Mouse (Mus musculus) stomach, embryonic 14.5 days (tissue): Measurements from ENCODE around the gene Magi1. TPM values are rescaled to one million over a fixed set of nuclear protein-coding genes. Genes with fewer than 3 reads are reported as not detected.

ENCODE experiments used
- ATAC-seq: fragments of 200-750 bp; cut with Nextera tagmentation; 2 replicates; pipeline ENCODE4 v1.8.0; 2017; ENCODE audit warnings: low read depth, moderate TSS enrichment; ENCODE audit not compliant: insufficient number of reproducible peaks, insufficient read depth, low FRiP score
- H3K27ac ChIP-seq: fragments of 300-500 bp; sonication (generic); 2 replicates; pipeline ENCODE4 v1.5.1; 2014; ENCODE audit warnings: mild to moderate bottlenecking, low read length, moderate library complexity, mixed read lengths
- H3K27me3 ChIP-seq: fragments of 300-500 bp; sonication (generic); 2 replicates; pipeline ENCODE4 v1.6.1; 2014; ENCODE audit warnings: low read length, control low read depth, mixed read lengths; ENCODE audit not compliant: control insufficient read depth, insufficient read depth
- H3K36me3 ChIP-seq: fragments of 300-500 bp; sonication (generic); 2 replicates; pipeline ENCODE4 v1.6.1; 2014; ENCODE audit warnings: mild to moderate bottlenecking, control low read depth, low read length, moderate library complexity, mixed read lengths; ENCODE audit not compliant: control insufficient read depth, insufficient read depth
- H3K4me1 ChIP-seq: fragments of 300-500 bp; sonication (generic); 2 replicates; pipeline ENCODE4 v1.6.1; 2014; ENCODE audit warnings: low read length, control low read depth, mixed read lengths; ENCODE audit not compliant: control insufficient read depth, insufficient read depth
- H3K4me2 ChIP-seq: fragments of 300-500 bp; sonication (generic); replicated peaks from 2 replicates; pipeline ENCODE4 v1.6.1; 2014; ENCODE audit warnings: low read depth, low read length, control low read depth
- H3K4me3 ChIP-seq: fragments of 300-500 bp; sonication (generic); 2 replicates; pipeline ENCODE4 v1.5.1; 2014; ENCODE audit warnings: low read depth, low read length, control low read depth
- H3K9ac ChIP-seq: fragments of 300-500 bp; sonication (generic); replicated peaks from 2 replicates; pipeline ENCODE4 v1.6.1; 2014; ENCODE audit warnings: low read depth, mild to moderate bottlenecking, control low read depth, low read length, moderate library complexity, mixed read lengths
- H3K9me3 ChIP-seq: fragments of 300-500 bp; sonication (generic); 2 replicates; pipeline ENCODE4 v1.6.1; 2016; ENCODE audit warnings: low read depth, low read length, control low read depth; ENCODE audit not compliant: control insufficient read depth
- WGBS: fragments of 180-500 bp; shearing (Covaris S2); extraction: QIAGEN DNeasy Blood & Tissue Kit; methylation state at CpG from one replicate; pipeline ENCODE4 v1.1.7; 2014; 5-methylcytosine and 5-hydroxymethylcytosine counted together
- polyA plus RNA-seq: library from polyadenylated mRNA; unstranded; fragments of >200 nt; fragmentation: Nextera tagmentation; extraction: Ambion mirVana; gene quantifications from 2 replicates; pipeline ENCODE4 v1.2.1, GENCODE M21; 2014

Gene Magi1
- polyA plus RNA-seq, 1 experiment from 2014 or later: 15.0 TPM

GRCm38 (mm10) chr6:94203642-94204145 is 80.0 kb downstream of the Magi1 start:
- H3K4me2 ChIP-seq: no peak overlapping the region; the same call in 1 of the 2 replicates

GRCm38 (mm10) chr6:94201940-94202339 is 81.8 kb downstream of the Magi1 start:
- WGBS: 93% methylated on average over 2 of the region's 2 CpGs

More at GRCm38 (mm10) chr6:94203642-94204145, 80.0 kb downstream of the Magi1 start:
- Histone ChIP-seq H3K9me3 (no peaks in the 10 kb centered on the region), H3K27ac (peak overlapping the region; percentile 74), H3K36me3 (no peaks in the 10 kb centered on the region), H3K27me3 (no peaks in the 10 kb centered on the region), H3K4me1 (peaks cover 11% of the 10 kb centered on the region), H3K4me3 (no peak overlapping the region), H3K9ac (no peak overlapping the region)
- ATAC-seq: peak; percentile 86
- WGBS: 25% methylated on average over 5 of the region's 5 CpGs

GRCm38 (mm10) chr6:94200910-94201309 is 82.8 kb downstream of the Magi1 start:
- H3K27me3 ChIP-seq: no peaks in the 10 kb centered on the region
- H3K9ac ChIP-seq: no peak overlapping the region
- no peak overlapping the region for H3K4me3 ChIP-seq
- no peaks in the 10 kb centered on the region for H3K9me3 ChIP-seq
- ATAC-seq: no peak
- no peak overlapping the region for H3K27ac ChIP-seq
- peaks cover 2% of the 10 kb centered on the region for H3K4me1 ChIP-seq
- WGBS: 40% methylated on average over 3 of the region's 3 CpGs
- H3K36me3 ChIP-seq: no peaks in the 10 kb centered on the region
- no peak overlapping the region for H3K4me2 ChIP-seq

More at GRCm38 (mm10) chr6:94201940-94202339, 81.8 kb downstream of the Magi1 start:
- H3K4me1 ChIP-seq: peaks cover 6% of the 10 kb centered on the region
- H3K9ac ChIP-seq: no peak overlapping the region
- H3K27ac ChIP-seq: no peak overlapping the region
- no peaks in the 10 kb centered on the region for H3K9me3 ChIP-seq
- no peaks in the 10 kb centered on the region for H3K27me3 ChIP-seq
- no peak overlapping the region for H3K4me3 ChIP-seq
- H3K36me3 ChIP-seq: no peaks in the 10 kb centered on the region
- no peak overlapping the region for H3K4me2 ChIP-seq
- no peak for ATAC-seq

GRCm38 (mm10) chr6:94199696-94200095 is 84.0 kb downstream of the Magi1 start:
- Histone ChIP-seq H3K9me3 (no peaks in the 10 kb centered on the region), H3K9ac (no peak overlapping the region), H3K4me2 (no peak overlapping the region), H3K4me3 (no peak overlapping the region), H3K27ac (no peak overlapping the region), H3K4me1 (no peaks in the 10 kb centered on the region), H3K36me3 (no peaks in the 10 kb centered on the region), H3K27me3 (no peaks in the 10 kb centered on the region)
- WGBS: 83% methylated on average over 2 of the region's 2 CpGs
- no peak for ATAC-seq

- H3K27ac ChIP-seq: no peak overlapping the region
- no peaks in the 10 kb centered on the region for H3K4me1 ChIP-seq
- no peaks in the 10 kb centered on the region for H3K36me3 ChIP-seq
- no peaks in the 10 kb centered on the region for H3K9me3 ChIP-seq
- H3K27me3 ChIP-seq: no peaks in the 10 kb centered on the region
- H3K9ac ChIP-seq: no peak overlapping the region
- H3K4me3 ChIP-seq: no peak overlapping the region
- no peak for ATAC-seq
- 59% methylated on average over 1 of the region's 1 CpGs for WGBS
- H3K4me2 ChIP-seq: no peak overlapping the region
Observed at GRCm38 (mm10) chr6:94197831-94198230, 85.9 kb downstream of the Magi1 start.

GRCm38 (mm10) chr6:94195303-94195911 is 88.3 kb downstream of the Magi1 start:
- no peak for ATAC-seq
- no peak overlapping the region for H3K4me3 ChIP-seq
- no peak overlapping the region for H3K27ac ChIP-seq
- H3K4me1 ChIP-seq: 0 out of 2 replicates have a peak, but pooled peaks cover 5% of the 10 kb centered on the region
- WGBS: 70% methylated on average over 14 of the region's 14 CpGs
- H3K4me2 ChIP-seq: no peak overlapping the region
- no peak overlapping the region for H3K9ac ChIP-seq
- no peaks in the 10 kb centered on the region for H3K9me3 ChIP-seq
- no peaks in the 10 kb centered on the region for H3K27me3 ChIP-seq
- no peaks in the 10 kb centered on the region for H3K36me3 ChIP-seq

GRCm38 (mm10) chr6:94190830-94191229 is 92.9 kb downstream of the Magi1 start:
- H3K4me1 ChIP-seq: peaks cover 13% of the 10 kb centered on the region; the same call in 1 of the 2 replicates
- H3K36me3 ChIP-seq: no peaks in the 10 kb centered on the region
- 66% methylated on average over 5 of the region's 5 CpGs for WGBS
- no peaks in the 10 kb centered on the region for H3K9me3 ChIP-seq
- no peaks in the 10 kb centered on the region for H3K27me3 ChIP-seq
- H3K9ac ChIP-seq: no peak overlapping the region
- H3K27ac ChIP-seq: no peak overlapping the region
- no peak overlapping the region for H3K4me2 ChIP-seq
- ATAC-seq: no peak
- H3K4me3 ChIP-seq: no peak overlapping the region

- no peaks in the 10 kb centered on the region for H3K27me3 ChIP-seq
- no peaks in the 10 kb centered on the region for H3K36me3 ChIP-seq
- H3K27ac ChIP-seq: no peak overlapping the region
- H3K9me3 ChIP-seq: no peaks in the 10 kb centered on the region
- no peak overlapping the region for H3K4me2 ChIP-seq
- H3K4me1 ChIP-seq: peaks cover 15% of the 10 kb centered on the region; the same call in 1 of the 2 replicates
- WGBS: 36% methylated on average over 5 of the region's 5 CpGs
- no peak for ATAC-seq
- H3K4me3 ChIP-seq: no peak overlapping the region
- no peak overlapping the region for H3K9ac ChIP-seq
Observed at GRCm38 (mm10) chr6:94189379-94189778, 94.3 kb downstream of the Magi1 start.
